Mouse (Mus musculus) intestine, embryonic 15.5 days (tissue): ENCODE results near the gene Pak7. TPM values are rescaled to one million over a fixed set of nuclear protein-coding genes. Genes with fewer than 3 reads are reported as not detected.

Source experiments
- ATAC-seq: fragments of 200-750 bp; cut with Nextera tagmentation; 2 replicates; pipeline ENCODE4 v1.8.0; 2017; ENCODE audit warnings: moderate TSS enrichment, moderate library complexity
- H3K27ac ChIP-seq: fragments of 300-500 bp; sonication (generic); 2 replicates; pipeline ENCODE4 v1.5.1; 2015; ENCODE audit warnings: mild to moderate bottlenecking, inconsistent platforms
- H3K27me3 ChIP-seq: fragments of 300-500 bp; sonication (generic); replicated peaks from 2 replicates; pipeline ENCODE4 v1.6.1; 2015; ENCODE audit warnings: inconsistent platforms
- H3K36me3 ChIP-seq: fragments of 300-500 bp; sonication (generic); 2 replicates; pipeline ENCODE4 v1.6.1; 2015; ENCODE audit warnings: inconsistent platforms
- H3K4me1 ChIP-seq: fragments of 300-500 bp; sonication (generic); replicated peaks from 2 replicates; pipeline ENCODE4 v1.6.1; 2015; ENCODE audit warnings: inconsistent platforms
- H3K4me2 ChIP-seq: fragments of 300-500 bp; sonication (generic); replicated peaks from 2 replicates; pipeline ENCODE4 v1.6.1; 2015; ENCODE audit warnings: mild to moderate bottlenecking, inconsistent platforms
- H3K4me3 ChIP-seq: fragments of 300-500 bp; sonication (generic); replicated peaks from 2 replicates; pipeline ENCODE4 v1.5.1; 2015; ENCODE audit warnings: inconsistent platforms
- H3K9ac ChIP-seq: fragments of 300-500 bp; sonication (generic); 2 replicates; pipeline ENCODE4 v1.6.1; 2015; ENCODE audit warnings: inconsistent platforms
- H3K9me3 ChIP-seq: fragments of 300-500 bp; sonication (generic); 2 replicates; pipeline ENCODE4 v1.6.1; 2016; ENCODE audit warnings: inconsistent platforms
- WGBS: fragments of 180-500 bp; shearing (Covaris S2); methylation state at CpG from one replicate; pipeline ENCODE4 v1.1.7; 2015; 5-methylcytosine and 5-hydroxymethylcytosine counted together
- polyA plus RNA-seq: library from polyadenylated mRNA; unstranded; fragments of >200 nt; fragmentation: Nextera tagmentation; extraction: Ambion mirVana; gene quantifications from 2 replicates; pipeline ENCODE4 v1.2.1, GENCODE M21; 2015

The Pak7 gene
- polyA plus RNA-seq, 1 experiment from 2014 or later: 0.98 TPM

- H3K9ac ChIP-seq: no peak overlapping the region
- ATAC-seq: no peak
- H3K36me3 ChIP-seq: no peaks in the 10 kb centered on the region
- peaks cover 34% of the 10 kb centered on the region for H3K27me3 ChIP-seq
- peak overlapping the region; percentile 24; the same call in 1 of the 2 replicates for H3K4me2 ChIP-seq
- no peak overlapping the region for H3K27ac ChIP-seq
- WGBS: 2% methylated on average over 37 of the region's 37 CpGs
- H3K4me1 ChIP-seq: peaks cover 5% of the 10 kb centered on the region; the same call in 1 of the 2 replicates
- H3K4me3 ChIP-seq: 0 out of 2 replicates have a peak overlapping the region, but pooled peaks have one; percentile 11
- H3K9me3 ChIP-seq: no peaks in the 10 kb centered on the region
These were observed 328.6 kb downstream of the Pak7 start for GRCm38 (mm10) chr2:136059029-136059669.

- peaks cover 34% of the 10 kb centered on the region for H3K27me3 ChIP-seq
- peak overlapping the region; percentile 40; the same call in 1 of the 2 replicates for H3K4me2 ChIP-seq
- H3K4me1 ChIP-seq: peaks cover 5% of the 10 kb centered on the region; the same call in 1 of the 2 replicates
- H3K27ac ChIP-seq: no peak overlapping the region
- no peak overlapping the region for H3K9ac ChIP-seq
- H3K4me3 ChIP-seq: no peak overlapping the region
- no peaks in the 10 kb centered on the region for H3K36me3 ChIP-seq
- ATAC-seq: no peak
- WGBS: 8% methylated on average over 7 of the region's 7 CpGs
- H3K9me3 ChIP-seq: no peaks in the 10 kb centered on the region
These were observed 329.4 kb downstream of the Pak7 start for GRCm38 (mm10) chr2:136058398-136058797.

- no peak overlapping the region for H3K9ac ChIP-seq
- peak overlapping the region; percentile 40; the same call in 1 of the 2 replicates for H3K4me2 ChIP-seq
- H3K27me3 ChIP-seq: peaks cover 34% of the 10 kb centered on the region
- H3K27ac ChIP-seq: no peak overlapping the region
- no peak overlapping the region for H3K4me3 ChIP-seq
- ATAC-seq: no peak
- WGBS: 6% methylated on average over 19 of the region's 19 CpGs
- peaks cover 5% of the 10 kb centered on the region; the same call in 1 of the 2 replicates for H3K4me1 ChIP-seq
- H3K9me3 ChIP-seq: no peaks in the 10 kb centered on the region
- H3K36me3 ChIP-seq: no peaks in the 10 kb centered on the region
These were observed 329.9 kb downstream of the Pak7 start for GRCm38 (mm10) chr2:136057861-136058331.

GRCm38 (mm10) chr2:136051688-136052289 lies 336.0 kb downstream of the Pak7 start, which contains the start of gene Lamp5:
Gene Lamp5 (plus strand): TSS chr2:136052239.
- Histone ChIP-seq H3K4me3 (peak within 1 kb of the TSS; percentile 6; the same call in 1 of the 2 replicates), H3K9ac (no peak within 1 kb of the TSS), H3K4me2 (peak within 1 kb of the TSS; percentile 40), H3K4me1 (no peaks in the 10 kb centered on the region), H3K27ac (no peak within 1 kb of the TSS), H3K27me3 (peaks cover 3% of the 10 kb centered on the region; the same call in 1 of the 2 replicates), H3K36me3 (no peaks in the 10 kb centered on the region), H3K9me3 (no peaks in the 10 kb centered on the region)
- ATAC-seq: no peak
- WGBS: 7% methylated on average over 8 of the region's 8 CpGs

GRCm38 (mm10) chr2:136050793-136051615 lies 336.8 kb downstream of the Pak7 start:
- 18% methylated on average over 27 of the region's 27 CpGs for WGBS
- Histone ChIP-seq H3K4me1 (no peaks in the 10 kb centered on the region), H3K9ac (no peak overlapping the region), H3K4me3 (peak overlapping the region; percentile 6; the same call in 1 of the 2 replicates), H3K9me3 (no peaks in the 10 kb centered on the region), H3K36me3 (no peaks in the 10 kb centered on the region), H3K4me2 (peak overlapping the region; percentile 40), H3K27me3 (peaks cover 3% of the 10 kb centered on the region; the same call in 1 of the 2 replicates), H3K27ac (no peak overlapping the region)
- no peak for ATAC-seq

GRCm38 (mm10) chr2:136048464-136048863 lies 339.3 kb downstream of the Pak7 start:
- Histone ChIP-seq H3K9me3 (no peaks in the 10 kb centered on the region), H3K27me3 (peaks cover 3% of the 10 kb centered on the region; the same call in 1 of the 2 replicates), H3K4me3 (no peak overlapping the region), H3K4me1 (no peaks in the 10 kb centered on the region), H3K27ac (no peak overlapping the region), H3K36me3 (no peaks in the 10 kb centered on the region), H3K4me2 (no peak overlapping the region), H3K9ac (no peak overlapping the region)
- WGBS: 93% methylated on average over 4 of the region's 4 CpGs
- ATAC-seq: no peak

Other genes with a start within 250 kb of the Pak7 start
- 0.19 and 0.24 TPM in 2 replicates for gene Ankef1, start 113.9 kb upstream of the Pak7 start, polyA plus RNA-seq